Mouse (Mus musculus) left cerebral cortex, adult 8-10 months (tissue): ENCODE measurements at regions not wholly inside any gene's neighbourhood (a gene's known extent, or its start where the extent isn't known, plus 50 kb on each side); places are given as distances from the start of the nearest gene placed in this dataset.

Experiments
- DNase-seq, 2 experiments: peaks; one replicate each; pipeline ENCODE4 v3.0.0; 2022; ENCODE audit warnings: low spot score in 2 of 2

DNA sequence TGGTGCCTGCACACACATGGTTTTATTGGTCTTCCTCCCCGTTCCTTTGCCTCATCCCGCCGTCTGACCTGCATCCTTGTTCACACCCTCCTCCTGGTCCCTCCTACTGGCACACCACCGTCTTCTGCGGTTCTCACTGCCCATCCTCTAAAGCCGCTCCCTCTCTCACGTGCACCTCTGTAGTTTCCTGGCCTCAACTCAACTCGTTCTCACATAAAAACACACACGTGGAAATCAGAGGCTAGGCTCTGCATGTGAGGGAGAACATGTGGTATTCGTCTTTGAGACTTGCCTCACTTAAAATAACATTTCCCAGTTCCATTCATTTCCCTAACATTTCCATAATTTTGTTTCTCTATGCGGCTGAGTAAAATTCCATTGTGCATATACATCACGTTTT lies 69.5 kb downstream of the Aldh8a1 start:
- DNase-seq: peak in 1 of 2 experiments; percentile 23

DNA sequence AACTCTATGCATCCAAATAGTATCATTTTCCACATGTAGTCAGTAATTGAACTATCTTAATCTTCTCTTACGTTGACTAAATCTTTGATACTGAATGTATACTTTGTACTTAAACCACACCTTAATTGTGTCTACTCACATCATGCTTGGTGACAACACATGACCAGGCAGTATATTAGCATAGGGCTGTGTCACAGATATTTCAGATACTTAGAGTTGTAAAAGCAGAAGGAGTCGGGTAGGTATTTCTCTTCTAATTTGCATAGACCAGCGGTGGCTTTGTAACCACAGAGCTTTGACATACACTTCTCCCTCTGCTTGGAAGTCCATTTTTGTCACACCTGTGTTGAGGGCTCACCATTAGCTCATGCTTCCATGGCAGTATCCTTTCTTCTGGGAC lies 71.0 kb downstream of the Aldh8a1 start:
- no peak for DNase-seq

DNA sequence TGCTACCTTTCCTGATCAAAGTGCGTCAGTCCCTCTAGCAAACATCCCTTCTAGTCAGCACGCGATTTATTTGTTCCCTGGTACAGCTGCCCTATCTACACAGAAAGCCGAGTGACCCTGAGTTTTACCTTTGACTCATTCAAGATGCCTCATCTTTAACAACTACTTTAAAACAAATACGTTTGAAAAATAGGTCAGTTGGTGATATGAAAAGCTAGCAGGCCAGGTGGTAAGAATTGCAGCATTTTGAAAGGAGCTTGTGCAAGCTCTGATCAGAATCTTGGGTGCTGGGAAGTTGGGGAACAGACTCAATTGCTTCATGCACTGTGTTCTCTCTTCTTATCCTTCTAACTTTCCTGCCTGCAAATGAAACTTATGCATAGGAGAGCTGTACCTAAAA lies 71.9 kb downstream of the Aldh8a1 start:
- DNase-seq: no peak

DNA sequence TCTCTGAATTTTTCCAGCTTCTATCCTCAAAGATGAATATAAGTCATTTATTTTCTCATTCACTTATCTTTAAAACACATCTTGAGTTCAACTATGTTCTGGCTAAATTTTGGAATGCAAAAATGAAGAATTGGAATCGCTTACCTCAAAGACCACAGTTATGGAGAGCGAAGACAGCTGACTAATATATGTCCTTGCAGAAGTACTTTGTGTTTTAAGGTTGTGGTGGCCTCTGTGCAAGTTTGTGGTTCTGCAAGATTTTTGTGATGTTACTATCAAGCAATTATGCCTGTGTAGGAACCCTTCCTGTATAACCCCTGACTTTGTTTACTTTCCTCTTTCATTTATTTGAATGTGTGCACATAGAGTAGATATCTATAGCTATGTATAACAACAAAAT lies 75.5 kb downstream of the Aldh8a1 start:
- no peak for DNase-seq

DNA sequence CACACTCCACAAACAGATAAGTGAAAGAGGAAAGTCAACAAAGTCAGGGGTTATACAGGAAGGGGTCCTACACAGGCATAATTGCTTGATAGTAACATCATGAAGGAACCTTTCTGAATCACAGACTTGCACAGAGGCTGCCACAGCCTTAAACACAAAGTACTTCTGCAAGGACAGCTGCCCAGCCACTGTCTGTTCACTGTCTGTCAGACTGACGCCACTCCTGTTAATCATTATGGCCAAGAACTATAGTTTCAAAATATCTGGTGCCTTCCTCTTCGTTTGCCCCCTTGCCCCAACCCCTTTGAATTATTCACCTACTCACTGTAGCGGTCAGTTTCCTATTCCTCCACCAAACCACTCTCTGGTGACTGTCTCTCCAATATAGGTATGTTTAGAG lies 76.4 kb downstream of the Aldh8a1 start:
- no peak for DNase-seq

DNA sequence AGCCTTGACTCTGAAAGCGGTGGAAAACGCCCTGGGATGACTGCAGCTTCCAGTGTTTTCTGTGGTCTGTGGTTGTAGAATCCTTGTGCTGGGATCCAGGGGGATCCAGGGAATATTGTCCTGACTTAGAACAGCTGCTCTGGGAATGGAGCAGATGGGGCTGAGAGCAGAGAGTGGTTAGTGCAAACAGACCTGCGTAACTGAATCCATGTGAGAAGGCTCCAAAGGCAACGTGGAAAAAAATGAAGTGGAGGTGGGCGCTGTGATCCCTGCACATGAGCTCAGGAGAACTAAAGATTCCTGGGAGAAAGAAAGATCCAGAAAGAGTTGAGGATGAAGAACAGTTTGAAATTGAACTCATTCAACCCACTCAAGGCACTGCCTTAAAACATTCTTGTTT lies 77.1 kb downstream of the Aldh8a1 start:
- DNase-seq: peak in 1 of 2 experiments; percentile 39

DNA sequence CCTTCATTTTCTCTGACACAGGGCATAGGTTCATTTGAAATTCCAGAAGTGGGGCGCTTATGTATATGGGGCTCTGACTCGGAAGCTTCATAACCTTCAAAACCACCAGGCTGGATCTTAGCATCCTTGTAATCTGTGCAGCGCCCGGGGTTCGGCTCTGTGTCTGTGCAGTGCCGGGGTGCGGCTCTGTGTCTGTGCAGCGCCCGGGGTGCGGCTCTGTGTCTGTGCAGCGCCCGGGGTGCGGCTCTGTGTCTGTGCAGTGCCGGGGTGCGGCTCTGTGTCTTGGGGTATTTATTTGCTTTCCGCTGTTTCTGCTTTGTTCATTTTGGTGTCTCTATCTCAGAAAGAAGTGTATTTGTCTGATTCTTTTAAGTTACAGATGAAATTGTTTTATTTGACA lies 77.7 kb downstream of the Aldh8a1 start:
- no peak for DNase-seq

DNA sequence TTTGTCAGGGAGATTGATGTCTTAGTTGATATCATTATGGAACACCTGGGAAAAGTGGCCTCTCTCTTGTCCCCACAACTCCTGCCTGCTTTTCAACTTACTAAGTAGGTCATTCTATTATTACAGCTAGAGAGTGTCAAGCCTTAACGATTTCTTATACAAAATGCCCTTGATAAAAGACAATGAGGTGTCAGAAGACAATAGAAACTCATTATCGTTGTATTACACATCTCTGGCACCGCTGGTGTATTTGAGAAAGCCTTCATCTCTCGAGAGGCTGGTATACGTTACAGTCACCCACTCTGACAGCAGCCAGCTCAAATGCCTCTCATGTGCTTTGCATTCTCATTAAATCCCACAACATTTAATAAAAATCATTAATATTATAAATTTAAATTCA lies 78.8 kb downstream of the Aldh8a1 start:
- no peak for DNase-seq

DNA sequence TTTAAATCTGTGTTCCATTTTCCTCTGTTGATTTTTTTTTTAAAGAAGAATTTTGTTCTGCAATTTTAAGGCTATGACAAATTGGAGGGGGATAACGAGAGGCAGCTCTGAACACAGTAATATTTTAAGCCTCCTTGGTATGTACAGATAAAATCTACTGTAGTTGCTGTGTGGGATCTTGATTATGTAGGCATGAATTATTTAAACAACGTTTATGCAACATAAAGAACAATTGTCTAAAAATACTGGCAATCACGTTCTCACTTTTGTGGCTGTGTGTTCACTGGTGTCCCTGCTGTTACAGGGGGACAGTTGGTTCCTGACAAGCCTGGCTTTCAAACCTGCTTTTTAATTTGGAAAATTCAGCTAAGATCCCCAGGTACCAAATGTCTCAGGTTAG lies 79.3 kb downstream of the Aldh8a1 start:
- no peak for DNase-seq

DNA sequence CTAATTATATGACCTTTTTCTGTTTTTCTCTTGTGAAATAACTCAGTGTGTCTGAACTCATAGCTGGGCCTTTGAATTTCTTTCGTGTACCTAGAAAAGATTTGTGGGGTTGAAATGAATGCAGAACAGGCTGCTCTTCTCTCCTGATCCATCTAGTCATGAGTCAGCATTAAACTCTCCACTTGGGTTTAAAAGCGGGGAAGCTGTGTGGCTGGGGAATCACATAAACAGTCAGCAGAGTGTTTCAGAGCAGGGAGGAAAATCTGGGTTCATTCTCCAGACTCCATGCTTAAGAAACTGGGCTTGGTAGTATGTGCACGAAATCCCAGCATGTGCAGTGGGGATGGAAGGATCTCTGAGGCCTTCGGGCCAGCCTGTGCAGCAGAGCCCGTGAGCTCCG lies 79.9 kb downstream of the Aldh8a1 start:
- no peak for DNase-seq

DNA sequence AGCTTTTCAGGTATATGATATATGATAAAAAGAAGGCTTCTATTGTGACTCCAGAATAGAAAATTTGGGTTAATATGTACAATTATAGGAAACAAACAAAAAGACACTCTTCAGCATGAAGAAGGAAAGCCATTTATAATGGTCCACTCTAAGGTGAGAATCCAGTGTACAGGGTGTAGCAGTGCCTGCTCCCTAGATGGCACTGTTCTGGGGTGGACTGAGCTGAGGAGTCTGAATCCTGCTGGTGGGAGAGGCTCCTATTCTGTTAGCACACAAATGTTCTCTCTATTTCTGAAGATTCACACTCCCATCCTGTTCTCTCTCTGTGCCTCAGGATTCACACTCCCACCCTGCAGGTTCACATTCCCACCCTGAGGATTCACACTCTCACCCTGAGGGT lies 81.5 kb downstream of the Aldh8a1 start:
- no peak for DNase-seq

DNA sequence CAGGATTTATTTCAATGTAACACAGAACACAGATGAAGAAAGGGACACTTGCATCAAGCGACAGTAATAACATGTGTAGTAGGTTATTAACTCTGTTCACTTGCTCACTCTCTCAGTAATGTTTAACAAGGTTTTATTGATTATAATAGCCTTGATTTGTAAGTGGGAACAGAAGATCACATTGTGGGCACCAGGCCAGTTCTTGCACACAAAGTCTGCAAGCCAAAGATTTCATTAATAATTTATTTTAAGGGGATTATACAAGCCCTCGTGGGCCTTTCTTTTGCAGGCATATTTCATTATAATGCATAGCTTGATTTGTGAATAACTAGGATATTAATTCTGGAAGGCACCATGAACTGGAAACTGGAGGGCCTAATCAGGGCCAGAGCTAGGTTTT lies 83.0 kb downstream of the Aldh8a1 start:
- DNase-seq: no peak

DNA sequence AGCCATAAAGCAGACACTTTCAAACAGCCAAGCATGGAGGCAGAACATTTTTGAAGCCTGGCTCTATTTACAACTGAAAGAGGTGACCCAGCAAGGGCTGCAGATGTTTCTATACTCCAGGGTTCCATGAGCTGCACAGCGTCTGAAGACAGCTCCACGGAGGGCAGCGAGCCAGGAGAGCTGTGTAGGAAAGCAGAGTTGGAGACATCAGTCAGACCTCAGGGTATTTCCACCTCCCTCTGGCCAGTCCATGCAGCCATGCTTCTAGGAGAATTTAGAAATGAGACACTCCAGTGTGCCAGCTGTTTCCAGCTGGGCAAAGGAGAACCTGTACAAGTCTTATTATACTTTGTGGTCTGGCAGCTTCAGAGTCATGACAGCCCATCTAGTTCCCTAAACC lies 85.8 kb downstream of the Aldh8a1 start:
- no peak for DNase-seq

DNA sequence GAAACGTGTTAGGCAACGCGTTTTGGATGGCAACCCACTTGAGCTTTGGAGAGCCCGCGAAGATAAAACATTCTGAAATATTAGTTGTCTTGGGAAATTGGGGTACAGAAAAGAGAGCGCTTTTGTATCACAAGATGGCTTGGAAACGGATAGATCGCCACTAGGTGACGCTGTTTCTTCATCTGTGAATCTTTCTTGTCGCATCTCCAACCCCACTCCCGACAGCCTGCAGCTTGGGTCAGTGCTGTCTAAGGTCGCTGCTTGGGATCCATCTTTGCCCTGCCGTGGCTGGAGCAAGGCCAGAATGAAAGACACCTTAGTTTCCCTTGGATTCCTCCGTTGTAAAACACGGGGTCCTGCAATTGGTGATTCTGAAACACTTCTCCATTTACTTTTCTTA lies 88.3 kb downstream of the Aldh8a1 start:
- DNase-seq: peak; percentile 66 to 72

DNA sequence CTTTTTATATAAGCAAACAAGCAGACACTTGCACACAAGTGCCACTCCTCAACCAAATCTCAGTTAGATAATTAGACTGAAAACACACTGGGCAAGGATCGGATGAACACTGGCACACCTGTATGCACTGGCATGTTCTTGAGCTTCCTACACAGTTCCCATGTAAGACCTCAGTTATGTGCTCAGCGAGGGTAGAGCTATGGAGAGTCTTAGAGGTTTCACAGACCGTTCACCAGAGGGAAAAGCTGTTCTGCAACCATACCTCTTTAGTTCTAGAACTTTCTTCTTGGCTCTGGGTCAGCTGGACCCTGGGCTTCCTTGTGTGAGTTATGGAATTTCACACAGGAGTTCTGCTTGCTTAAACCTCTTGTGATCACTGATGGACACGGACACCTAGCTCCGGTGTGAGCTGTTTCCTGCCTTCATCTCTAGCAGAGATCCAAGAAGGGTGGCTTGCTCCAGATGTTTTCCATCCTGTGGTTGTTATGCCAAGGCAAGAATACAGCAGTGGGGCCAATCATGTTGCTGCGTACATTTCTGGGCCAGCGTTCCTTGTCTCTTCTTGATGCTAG lies 88.8 kb downstream of the Aldh8a1 start:
- DNase-seq: no peak

DNA sequence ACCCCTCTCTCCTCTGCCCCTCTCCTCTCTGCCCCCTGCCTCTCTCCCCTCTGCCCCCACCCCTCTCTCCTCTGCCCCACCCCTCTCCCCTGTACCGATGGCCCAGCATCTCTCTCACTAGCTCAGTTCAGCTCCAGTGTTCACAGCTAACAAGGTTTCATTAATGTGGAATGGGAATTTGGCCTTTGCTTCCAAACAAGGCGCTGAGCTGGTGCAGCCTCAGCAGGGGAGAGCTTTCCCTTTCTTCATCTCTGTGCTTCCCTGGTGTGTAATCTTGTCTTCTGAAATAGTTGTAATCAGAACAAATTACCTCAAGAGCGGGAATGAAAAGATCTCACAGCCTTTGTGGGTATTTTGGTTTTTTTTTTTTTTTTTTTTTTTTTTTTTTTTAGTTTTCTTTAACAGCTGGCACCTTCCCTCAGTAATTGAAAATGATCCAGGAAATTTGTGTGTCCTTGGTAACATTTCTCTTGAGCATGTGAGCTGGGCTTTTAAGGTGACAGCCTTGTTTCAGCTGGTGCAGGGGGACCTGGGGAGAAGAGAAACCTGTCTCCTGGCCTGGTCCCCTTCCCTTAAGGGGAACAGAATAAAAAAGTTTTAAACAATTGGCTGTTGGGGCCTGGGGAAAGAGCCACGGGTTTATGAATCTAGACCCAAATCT lies 90.5 kb downstream of the Aldh8a1 start:
- no peak for DNase-seq

DNA sequence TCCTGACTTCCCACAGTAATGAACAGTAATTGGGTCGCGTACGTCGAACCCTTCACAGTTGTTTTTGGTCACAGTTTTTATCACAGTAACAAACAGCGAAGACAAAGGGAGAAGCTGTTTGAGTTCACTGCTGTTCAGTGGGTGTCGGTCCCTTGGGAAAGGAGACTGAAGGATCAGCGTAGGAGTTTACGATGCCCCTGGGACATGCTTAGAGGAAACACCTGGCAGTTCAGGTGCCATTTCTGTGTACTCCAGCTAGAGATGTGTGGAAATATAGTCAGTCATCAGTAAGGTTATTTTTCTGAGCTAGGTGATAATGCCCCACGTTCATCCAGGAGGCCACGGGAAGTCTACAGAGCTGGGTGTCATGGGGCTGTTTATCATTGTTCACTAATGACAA lies 91.3 kb downstream of the Aldh8a1 start:
- DNase-seq: no peak

DNA sequence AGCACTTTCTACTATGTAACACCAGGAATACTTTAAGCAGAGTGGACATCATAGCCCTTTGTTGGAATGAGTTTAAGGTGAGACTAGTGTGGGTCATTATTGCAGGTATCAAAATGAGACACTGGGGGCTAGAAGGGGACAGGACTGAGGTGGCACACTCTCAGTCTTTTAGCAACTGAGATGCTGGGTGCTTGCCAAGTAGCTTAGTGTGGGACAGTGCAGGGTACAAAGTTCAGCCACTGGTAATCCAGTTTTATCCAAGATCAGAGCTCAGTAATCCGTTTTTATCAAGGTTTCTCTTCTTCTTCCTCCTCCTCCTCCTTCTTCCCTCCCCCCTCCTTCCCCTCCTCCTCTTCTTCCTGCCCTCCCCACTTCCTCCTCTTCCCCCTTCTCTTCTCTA lies 92.9 kb downstream of the Aldh8a1 start:
- no peak for DNase-seq

DNA sequence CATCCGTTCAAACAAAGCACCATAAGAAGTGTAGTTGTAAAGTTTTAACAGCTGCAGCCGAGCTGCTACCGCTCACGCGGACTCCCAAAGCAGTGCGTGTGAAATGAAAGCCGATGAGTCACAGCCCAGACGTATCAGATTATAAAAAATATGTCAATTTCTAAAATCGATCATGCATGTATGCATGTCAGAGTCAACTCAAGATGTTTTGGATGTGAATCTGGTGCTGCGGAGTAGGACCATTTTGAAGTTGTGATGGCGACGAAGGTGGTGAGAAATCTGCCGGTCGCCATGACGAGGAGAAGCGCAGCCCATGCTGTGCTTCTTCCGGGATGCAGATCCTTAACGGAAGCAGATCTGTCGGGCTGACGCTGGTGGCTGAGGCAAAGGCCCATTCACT lies 93.5 kb downstream of the Aldh8a1 start:
- peak in 1 of 2 experiments; percentile 60 for DNase-seq

DNA sequence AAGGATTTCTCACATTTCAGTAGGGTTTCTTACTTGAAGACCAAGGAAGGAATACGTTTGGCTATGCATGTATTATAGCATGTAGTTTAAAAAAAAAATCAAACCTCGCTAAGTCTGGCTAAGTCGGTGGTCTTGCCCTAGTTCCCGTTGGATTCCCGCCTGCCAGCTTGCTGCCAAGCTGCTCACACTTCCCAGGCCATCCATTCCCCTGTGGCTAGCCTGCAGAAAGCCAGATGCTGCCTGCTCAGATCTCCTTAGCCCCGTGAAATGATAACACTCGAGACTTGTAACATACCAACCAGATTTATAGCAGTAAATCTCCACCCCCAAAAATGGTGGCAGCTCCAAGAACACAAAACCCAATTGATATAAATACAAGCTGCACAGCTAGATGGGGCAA lies 97.2 kb downstream of the Aldh8a1 start:
- no peak for DNase-seq

DNA sequence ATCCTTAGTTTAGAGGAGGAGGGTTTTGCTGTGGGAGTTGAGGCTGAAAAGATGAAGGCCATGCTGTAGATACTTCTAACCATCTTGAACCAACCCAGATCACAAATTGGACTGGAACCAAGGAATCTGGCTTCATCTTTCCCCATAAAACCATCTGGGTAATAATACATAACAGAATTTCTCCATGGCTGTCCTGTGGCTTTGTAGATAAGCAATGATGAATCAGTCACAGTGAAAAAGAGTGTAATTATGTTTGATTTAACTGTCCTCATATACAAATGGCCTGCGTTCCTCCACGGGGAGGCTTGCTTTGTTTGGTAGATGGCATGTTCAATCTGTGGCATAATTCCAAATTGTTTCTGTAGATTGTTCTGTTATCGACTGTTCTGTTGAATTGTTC lies 100.9 kb downstream of the Aldh8a1 start:
- DNase-seq: no peak

DNA sequence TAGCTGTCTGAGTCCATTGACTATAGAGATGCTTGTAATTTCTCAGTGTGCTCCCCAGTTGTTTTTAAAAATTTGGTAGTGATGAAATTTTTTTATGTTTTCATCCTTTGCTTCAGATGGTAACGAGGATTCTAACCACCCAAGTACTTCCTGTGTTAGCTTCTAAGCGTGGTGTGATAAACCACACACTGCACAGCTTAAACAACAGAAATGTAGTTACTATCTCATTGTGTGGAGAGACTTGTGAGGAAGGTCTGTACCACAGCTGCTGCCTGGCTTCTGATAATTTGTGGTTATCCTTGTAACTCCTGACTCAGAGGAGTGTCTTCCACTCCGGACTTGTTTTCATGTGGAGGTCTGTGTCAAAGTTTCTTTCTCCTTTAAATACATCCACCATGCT lies 102.3 kb downstream of the Aldh8a1 start:
- DNase-seq: no peak

DNA sequence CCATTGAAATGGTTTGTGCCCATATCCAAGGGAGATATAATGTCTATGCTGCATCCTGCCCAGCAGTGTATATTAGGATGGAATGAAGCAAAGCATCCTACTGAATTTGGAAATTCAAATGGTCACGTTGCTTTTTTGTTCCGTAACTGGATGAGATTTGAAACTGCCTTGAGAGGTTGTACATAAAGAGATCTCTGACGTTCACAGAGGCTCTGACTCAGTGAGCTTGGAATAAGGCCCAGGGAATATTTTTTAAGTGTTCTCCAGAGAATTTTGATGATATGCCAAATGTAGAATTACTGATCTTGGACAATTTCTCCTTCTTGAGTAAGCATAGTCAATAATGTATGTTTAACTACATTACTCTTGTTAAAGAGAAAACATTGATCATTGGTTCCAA lies 104.2 kb downstream of the Aldh8a1 start:
- no peak for DNase-seq

DNA sequence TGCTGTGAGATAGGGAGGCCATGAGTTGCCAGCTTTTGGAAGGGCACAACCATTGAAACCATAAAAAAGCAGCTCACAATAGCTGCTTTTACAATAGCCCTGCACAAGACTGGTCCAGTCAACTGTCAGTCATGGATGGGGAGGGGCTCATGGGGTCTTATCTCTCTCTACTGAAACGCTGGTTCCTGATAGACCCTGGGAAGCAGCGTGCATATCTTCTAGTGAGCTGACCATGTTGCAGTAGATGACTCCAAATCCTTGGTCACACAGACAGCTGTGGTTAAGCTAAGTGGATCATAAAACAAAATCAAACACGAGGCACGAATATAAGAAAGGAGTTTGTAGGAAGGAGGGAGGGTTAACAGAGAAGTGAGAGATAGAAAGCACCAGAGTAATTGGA lies 105.0 kb downstream of the Aldh8a1 start:
- DNase-seq: no peak
